Mouse (Mus musculus) hindbrain, embryonic 12.5 days (tissue): Measurements from ENCODE around the gene Cpne4. TPM values are rescaled to one million over a fixed set of nuclear protein-coding genes. Genes with fewer than 3 reads are reported as not detected.

ENCODE experiments used
- ATAC-seq: fragments of 200-750 bp; cut with Nextera tagmentation; 2 replicates; pipeline ENCODE4 v1.8.0; 2017; ENCODE audit warnings: moderate TSS enrichment; ENCODE audit not compliant: low FRiP score
- H3K27ac ChIP-seq: fragments of 300-500 bp; sonication (generic); 2 replicates; pipeline ENCODE4 v1.5.1; 2016; ENCODE audit warnings: mild to moderate bottlenecking
- H3K27me3 ChIP-seq: fragments of 300-500 bp; sonication (generic); 2 replicates; pipeline ENCODE4 v1.6.1; 2016; ENCODE audit warnings: mild to moderate bottlenecking
- H3K36me3 ChIP-seq: fragments of 300-500 bp; sonication (generic); 2 replicates; pipeline ENCODE4 v1.6.1; 2016; ENCODE audit warnings: mild to moderate bottlenecking
- H3K4me1 ChIP-seq: fragments of 300-500 bp; sonication (generic); 2 replicates; pipeline ENCODE4 v1.6.1; 2016
- H3K4me2 ChIP-seq: fragments of 300-500 bp; sonication (generic); replicated peaks from 2 replicates; pipeline ENCODE4 v1.6.1; 2016; ENCODE audit warnings: mild to moderate bottlenecking
- H3K4me3 ChIP-seq: fragments of 300-500 bp; sonication (generic); 2 replicates; pipeline ENCODE4 v1.5.1; 2016; ENCODE audit warnings: mild to moderate bottlenecking
- H3K9ac ChIP-seq: fragments of 300-500 bp; sonication (generic); 2 replicates; pipeline ENCODE4 v1.6.1; 2016; ENCODE audit warnings: mild to moderate bottlenecking, moderate library complexity
- H3K9me3 ChIP-seq: fragments of 300-500 bp; sonication (generic); replicated peaks from 2 replicates; pipeline ENCODE4 v1.6.1; 2016; ENCODE audit warnings: mild to moderate bottlenecking
- WGBS: fragments of 180-500 bp; shearing (Covaris S2); methylation state at CpG from one replicate; pipeline ENCODE4 v1.1.7; 2016; 5-methylcytosine and 5-hydroxymethylcytosine counted together
- polyA plus RNA-seq: library from polyadenylated mRNA; unstranded; fragments of >200 nt; fragmentation: Nextera tagmentation; extraction: Ambion mirVana; gene quantifications from 2 replicates; pipeline ENCODE4 v1.2.1, GENCODE M21; 2016

Cpne4 gene
- polyA plus RNA-seq, 1 experiment from 2014 or later: 2.3 TPM

DNA sequence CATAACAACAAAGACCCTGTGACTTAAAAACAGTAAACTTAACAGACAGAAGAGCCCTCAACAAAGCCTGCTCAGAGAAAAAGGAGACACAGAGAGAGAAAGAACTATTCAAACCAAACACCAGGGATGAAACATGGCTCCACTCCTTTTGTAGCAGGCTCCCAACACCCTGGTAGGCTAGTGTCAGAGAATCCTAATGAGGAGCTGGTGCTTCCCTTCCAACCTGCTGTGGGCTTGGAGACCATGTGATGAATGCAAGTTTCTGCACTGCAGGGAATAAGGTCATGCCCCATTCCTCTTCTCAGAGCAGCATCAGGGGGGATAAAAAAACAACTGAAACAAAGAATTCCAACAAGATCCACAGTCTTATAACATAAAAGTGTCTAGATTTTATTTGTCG, 290.8 kb downstream of the Cpne4 start:
- H3K4me2 ChIP-seq: no peak overlapping the region
- H3K4me3 ChIP-seq: no peak overlapping the region
- H3K4me1 ChIP-seq: 0 out of 2 replicates have a peak, but pooled peaks cover 2% of the 10 kb centered on the region
- no peaks in the 10 kb centered on the region for H3K36me3 ChIP-seq
- WGBS: 3% methylated on average over 1 of the region's 1 CpGs
- 0 out of 2 replicates have a peak, but pooled peaks have one; percentile 40 for ATAC-seq
- H3K27me3 ChIP-seq: no peaks in the 10 kb centered on the region
- no peak overlapping the region for H3K9ac ChIP-seq
- no peaks in the 10 kb centered on the region for H3K9me3 ChIP-seq
- no peak overlapping the region for H3K27ac ChIP-seq

DNA sequence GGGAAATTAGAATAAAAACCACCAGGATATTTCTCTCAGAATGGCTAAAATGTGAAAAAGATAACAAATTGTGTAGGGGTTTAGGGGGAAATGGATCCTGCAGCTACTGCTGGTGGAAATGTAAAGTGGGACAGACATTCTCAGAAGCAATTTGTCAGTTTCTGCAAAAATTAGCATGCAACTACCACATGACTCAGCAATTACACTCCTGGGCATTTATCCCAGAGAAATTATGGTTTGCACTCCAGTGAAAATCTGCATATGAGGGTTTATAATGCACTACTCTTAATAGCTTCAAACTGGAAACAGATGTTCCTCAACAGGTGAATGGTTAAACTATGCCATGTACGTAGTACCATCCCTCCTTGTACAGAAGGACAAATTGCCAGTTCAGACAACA, 294.2 kb downstream of the Cpne4 start:
- ATAC-seq: no peak
- Histone ChIP-seq H3K36me3 (no peaks in the 10 kb centered on the region), H3K9ac (no peak overlapping the region), H3K27me3 (no peaks in the 10 kb centered on the region), H3K4me1 (0 out of 2 replicates have a peak, but pooled peaks cover 2% of the 10 kb centered on the region), H3K9me3 (no peaks in the 10 kb centered on the region), H3K27ac (no peak overlapping the region), H3K4me3 (no peak overlapping the region), H3K4me2 (no peak overlapping the region)
- 86% methylated on average over 1 of the region's 1 CpGs for WGBS

DNA sequence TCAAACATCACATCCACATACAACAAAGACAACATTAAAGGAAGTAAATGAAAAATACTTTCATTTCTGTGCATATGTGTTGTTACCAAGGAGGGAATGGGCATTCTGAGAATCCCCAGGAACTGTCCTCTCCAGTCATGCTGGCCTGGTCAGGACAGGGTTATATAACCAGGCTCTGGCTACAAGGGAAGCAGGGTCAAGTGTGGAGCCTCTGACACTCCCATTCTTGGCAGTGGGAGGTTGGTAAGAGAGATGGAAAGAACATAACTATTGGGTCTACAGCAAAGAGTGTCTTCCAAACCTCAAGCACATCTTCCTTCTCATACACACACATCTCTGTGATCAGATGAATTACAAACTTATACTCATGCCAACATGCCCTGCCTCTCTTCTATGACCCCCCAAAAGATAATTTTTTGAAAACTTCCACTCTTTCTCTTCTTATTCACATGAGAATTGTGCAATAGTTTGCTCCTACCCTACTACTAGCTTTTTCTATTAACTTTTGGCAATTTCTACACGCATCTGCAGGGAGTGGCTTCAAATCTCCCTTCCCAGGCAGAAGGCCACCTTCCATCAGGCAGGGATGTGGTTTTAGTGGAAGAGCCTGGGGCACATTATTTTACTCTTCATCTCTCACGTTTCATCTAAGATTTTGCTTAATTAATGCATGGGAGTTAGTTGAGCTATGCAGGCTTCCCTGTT, 298.3 kb downstream of the Cpne4 start:
- 71% methylated on average over 2 of the region's 2 CpGs for WGBS
- no peak for ATAC-seq

DNA sequence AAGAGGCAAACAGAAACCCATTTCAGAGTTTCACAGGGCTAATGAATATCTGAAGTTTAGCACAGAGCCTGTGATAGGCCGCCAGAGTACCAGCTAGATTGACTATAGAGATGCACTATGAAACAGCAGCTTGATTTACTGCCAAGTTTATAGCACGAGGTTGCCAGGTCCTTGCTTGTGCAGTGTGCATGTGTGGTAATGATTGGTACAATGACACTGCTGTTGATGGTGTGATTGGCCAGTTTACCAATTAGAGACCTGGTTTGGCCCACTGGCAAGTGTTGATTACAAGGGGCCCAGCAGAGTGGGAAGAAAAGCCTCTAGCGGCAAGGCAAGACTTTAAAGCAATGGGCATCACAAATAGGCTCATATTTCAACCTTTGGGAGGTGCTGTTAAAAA, 306.6 kb downstream of the Cpne4 start:
- Histone ChIP-seq H3K4me1 (no peaks in the 10 kb centered on the region), H3K9ac (no peak overlapping the region), H3K9me3 (no peaks in the 10 kb centered on the region), H3K27me3 (no peaks in the 10 kb centered on the region), H3K27ac (no peak overlapping the region), H3K4me2 (no peak overlapping the region), H3K36me3 (no peaks in the 10 kb centered on the region), H3K4me3 (no peak overlapping the region)
- 78% methylated on average over 3 of the region's 3 CpGs for WGBS
- ATAC-seq: no peak

More for the DNA sequence above, 298.3 kb downstream of the Cpne4 start:
- H3K4me1 ChIP-seq: no peaks in the 10 kb centered on the region
- H3K9ac ChIP-seq: no peak overlapping the region
- no peak overlapping the region for H3K4me2 ChIP-seq
- H3K4me3 ChIP-seq: no peak overlapping the region
- H3K27ac ChIP-seq: no peak overlapping the region
- no peaks in the 10 kb centered on the region for H3K36me3 ChIP-seq
- no peaks in the 10 kb centered on the region for H3K27me3 ChIP-seq
- no peaks in the 10 kb centered on the region for H3K9me3 ChIP-seq

DNA sequence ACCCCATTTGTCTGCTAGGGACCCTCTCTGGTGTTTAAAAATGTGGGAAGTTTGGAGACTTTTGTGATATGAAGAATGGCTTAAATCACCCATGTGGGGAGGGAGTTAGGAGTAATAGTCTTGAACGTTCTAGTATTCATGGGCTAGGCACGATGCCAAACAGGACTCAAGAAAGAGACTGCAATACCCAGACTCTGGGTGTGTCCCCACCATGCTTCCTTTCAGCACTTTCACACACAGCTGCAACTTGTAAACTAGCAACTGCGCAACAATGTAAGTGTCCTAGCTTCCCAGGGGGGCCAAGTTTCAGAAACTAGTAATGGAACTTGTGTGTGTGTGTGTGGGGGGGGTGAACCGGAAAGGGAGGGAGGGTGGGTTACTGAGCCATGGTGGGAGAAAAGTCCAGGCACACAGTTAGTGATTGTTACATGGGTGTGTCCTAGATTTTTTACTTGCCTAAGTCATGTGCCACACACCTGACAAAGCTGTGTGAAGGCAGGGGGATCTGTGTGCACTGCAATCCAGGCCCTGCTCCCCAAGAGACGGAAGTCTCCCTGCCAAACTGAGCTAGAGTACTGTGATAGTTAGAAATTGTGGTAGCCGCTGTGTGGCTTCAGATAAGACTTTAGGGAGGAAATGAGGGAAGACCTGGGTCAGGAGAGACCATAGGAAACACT, 307.3 kb downstream of the Cpne4 start:
- Histone ChIP-seq H3K36me3 (no peaks in the 10 kb centered on the region), H3K9ac (no peak overlapping the region), H3K4me1 (no peaks in the 10 kb centered on the region), H3K4me3 (no peak overlapping the region), H3K4me2 (no peak overlapping the region), H3K27me3 (no peaks in the 10 kb centered on the region), H3K27ac (no peak overlapping the region), H3K9me3 (no peaks in the 10 kb centered on the region)
- no peak for ATAC-seq
- WGBS: 80% methylated on average over 6 of the region's 6 CpGs

DNA sequence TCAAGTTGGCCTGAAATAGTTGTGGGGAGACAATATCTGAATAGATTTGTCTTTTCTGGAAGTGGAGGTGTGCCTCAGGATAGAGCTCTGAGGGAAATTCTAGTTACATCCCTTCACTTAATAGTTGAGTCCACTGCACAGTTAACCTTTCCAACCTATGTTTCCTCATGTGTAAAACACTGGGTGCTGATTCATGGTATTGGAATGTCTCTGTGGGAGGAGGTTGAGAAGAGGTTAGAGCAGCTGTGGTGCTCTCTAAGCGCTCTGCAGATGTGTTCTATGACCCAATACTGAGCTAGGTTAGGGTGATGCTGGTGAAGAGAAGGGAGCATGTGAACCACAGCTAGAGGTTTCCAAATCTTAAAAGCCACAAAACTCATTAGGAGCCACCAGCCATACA, 318.7 kb downstream of the Cpne4 start:
- no peak overlapping the region for H3K9ac ChIP-seq
- H3K4me1 ChIP-seq: no peaks in the 10 kb centered on the region
- H3K4me3 ChIP-seq: no peak overlapping the region
- WGBS: 81% methylated on average over 1 of the region's 1 CpGs
- ATAC-seq: no peak
- no peaks in the 10 kb centered on the region for H3K27me3 ChIP-seq
- no peaks in the 10 kb centered on the region for H3K9me3 ChIP-seq
- H3K36me3 ChIP-seq: no peaks in the 10 kb centered on the region
- no peak overlapping the region for H3K4me2 ChIP-seq
- H3K27ac ChIP-seq: no peak overlapping the region

DNA sequence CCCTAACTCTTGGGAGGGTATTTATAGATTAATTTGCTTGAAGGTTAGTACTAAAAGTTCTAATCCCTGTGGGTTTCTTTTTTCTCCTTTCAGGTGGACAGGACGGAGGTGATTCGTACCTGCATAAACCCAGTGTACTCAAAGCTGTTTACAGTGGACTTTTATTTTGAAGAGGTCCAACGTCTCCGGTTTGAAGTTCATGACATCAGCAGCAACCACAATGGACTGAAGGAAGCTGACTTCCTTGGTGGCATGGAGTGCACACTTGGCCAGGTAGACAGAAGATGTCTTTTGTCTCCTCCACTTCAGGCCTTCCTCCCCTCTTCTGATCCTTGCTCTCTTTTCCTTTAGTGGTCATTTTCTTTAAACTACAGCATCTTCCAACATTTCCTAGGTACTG, 325.5 kb downstream of the Cpne4 start:
- Histone ChIP-seq H3K4me1 (no peaks in the 10 kb centered on the region), H3K9me3 (no peaks in the 10 kb centered on the region), H3K4me3 (no peak overlapping the region), H3K4me2 (no peak overlapping the region), H3K27ac (no peak overlapping the region), H3K27me3 (no peaks in the 10 kb centered on the region), H3K9ac (no peak overlapping the region), H3K36me3 (no peaks in the 10 kb centered on the region)
- ATAC-seq: no peak
- 95% methylated on average over 4 of the region's 4 CpGs for WGBS

DNA sequence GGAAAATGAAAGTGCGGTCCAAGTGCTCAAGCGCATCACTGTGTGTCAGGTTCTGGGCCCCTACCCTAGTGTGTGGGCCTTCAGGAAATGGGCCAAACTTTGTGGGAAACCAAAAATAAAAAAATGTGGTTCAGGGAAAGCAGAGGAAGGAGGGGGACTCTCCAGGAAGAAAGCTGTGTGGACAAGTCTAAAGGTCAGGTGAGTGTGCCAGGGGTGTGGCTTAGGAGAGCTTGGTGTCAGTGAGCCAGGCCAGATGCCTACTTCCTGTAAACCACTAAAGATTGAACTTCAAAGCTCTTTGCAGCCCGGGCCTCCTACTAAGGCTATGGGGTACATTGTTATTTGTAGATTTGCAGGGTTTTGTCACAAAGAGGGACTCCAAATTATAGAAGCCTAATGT, 327.1 kb downstream of the Cpne4 start:
- H3K27ac ChIP-seq: no peak overlapping the region
- no peaks in the 10 kb centered on the region for H3K36me3 ChIP-seq
- H3K4me3 ChIP-seq: no peak overlapping the region
- no peaks in the 10 kb centered on the region for H3K9me3 ChIP-seq
- H3K4me2 ChIP-seq: no peak overlapping the region
- no peaks in the 10 kb centered on the region for H3K27me3 ChIP-seq
- H3K4me1 ChIP-seq: no peaks in the 10 kb centered on the region
- no peak overlapping the region for H3K9ac ChIP-seq
- no peak for ATAC-seq
- 79% methylated on average over 3 of the region's 3 CpGs for WGBS

DNA sequence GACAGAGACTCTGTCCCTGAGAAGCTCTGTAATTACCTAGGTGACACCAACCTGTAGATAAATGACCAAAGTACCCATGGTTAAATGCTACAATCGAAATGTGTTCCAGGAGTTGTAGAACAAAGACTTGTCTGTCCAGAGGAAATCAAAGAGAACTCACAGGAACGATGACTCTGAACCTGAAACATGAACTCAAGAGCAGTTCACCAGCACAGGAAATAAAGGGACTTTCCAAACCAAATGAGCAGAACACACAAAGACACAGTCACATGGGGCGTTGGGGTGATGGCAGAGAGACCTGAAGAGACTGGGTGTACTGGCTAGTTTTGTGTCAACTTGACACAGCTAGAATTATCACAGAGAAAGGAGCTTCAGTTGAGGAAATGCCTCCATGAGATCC, 329.9 kb downstream of the Cpne4 start:
- H3K36me3 ChIP-seq: no peaks in the 10 kb centered on the region
- no peaks in the 10 kb centered on the region for H3K27me3 ChIP-seq
- no peaks in the 10 kb centered on the region for H3K9me3 ChIP-seq
- no peak overlapping the region for H3K4me3 ChIP-seq
- no peak overlapping the region for H3K27ac ChIP-seq
- H3K9ac ChIP-seq: no peak overlapping the region
- no peak for ATAC-seq
- no peak overlapping the region for H3K4me2 ChIP-seq
- H3K4me1 ChIP-seq: no peaks in the 10 kb centered on the region
- 70% methylated on average over 3 of the region's 3 CpGs for WGBS

DNA sequence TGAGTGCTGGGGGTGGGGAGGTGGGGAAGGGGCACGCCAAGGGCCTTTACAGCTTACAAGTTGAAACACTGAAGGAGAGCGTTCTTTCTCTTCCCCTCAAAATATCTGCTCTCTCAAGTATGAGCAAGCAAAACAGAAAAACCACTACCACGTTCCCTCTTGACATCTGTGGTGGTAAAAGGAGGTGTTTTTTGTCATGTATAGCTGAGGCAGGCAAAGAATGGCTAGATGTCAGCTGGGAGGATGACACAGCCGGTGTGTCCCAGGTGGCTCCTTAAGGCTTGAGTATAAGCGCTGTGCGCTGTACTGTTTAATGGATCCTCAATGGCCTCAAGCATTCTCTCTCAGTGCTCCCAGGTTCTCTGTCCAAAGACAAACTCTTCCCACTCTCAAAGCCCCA, 331.5 kb downstream of the Cpne4 start:
- 85% methylated on average over 6 of the region's 6 CpGs for WGBS
- H3K9ac ChIP-seq: no peak overlapping the region
- H3K4me2 ChIP-seq: no peak overlapping the region
- no peaks in the 10 kb centered on the region for H3K36me3 ChIP-seq
- ATAC-seq: no peak
- no peaks in the 10 kb centered on the region for H3K27me3 ChIP-seq
- H3K4me3 ChIP-seq: no peak overlapping the region
- no peak overlapping the region for H3K27ac ChIP-seq
- H3K9me3 ChIP-seq: no peaks in the 10 kb centered on the region
- H3K4me1 ChIP-seq: no peaks in the 10 kb centered on the region

DNA sequence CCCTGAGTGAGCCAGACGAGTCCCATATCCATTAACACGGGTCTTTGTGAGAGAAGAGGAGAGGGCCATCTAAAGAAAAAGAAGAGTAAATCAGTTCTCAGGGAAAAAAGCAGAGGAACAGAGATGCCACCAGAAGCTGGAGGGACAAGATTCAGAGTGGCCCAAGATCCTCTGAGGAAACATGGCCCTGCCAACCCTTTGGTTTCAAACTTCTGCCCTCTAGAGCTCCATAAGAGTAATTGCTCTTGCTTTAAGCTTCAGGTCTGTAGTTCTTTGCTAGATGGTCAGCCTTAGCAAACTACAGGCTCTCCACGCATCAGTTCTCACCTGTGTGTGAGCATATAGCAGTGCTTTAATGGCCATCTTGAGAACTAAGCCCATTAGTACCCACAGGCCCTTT, 343.4 kb downstream of the Cpne4 start:
- H3K4me2 ChIP-seq: no peak overlapping the region
- H3K27ac ChIP-seq: no peak overlapping the region
- no peak overlapping the region for H3K4me3 ChIP-seq
- no peaks in the 10 kb centered on the region for H3K27me3 ChIP-seq
- no peaks in the 10 kb centered on the region for H3K9me3 ChIP-seq
- no peaks in the 10 kb centered on the region for H3K36me3 ChIP-seq
- H3K9ac ChIP-seq: no peak overlapping the region
- ATAC-seq: no peak
- H3K4me1 ChIP-seq: no peaks in the 10 kb centered on the region
- WGBS: 76% methylated on average over 3 of the region's 3 CpGs

DNA sequence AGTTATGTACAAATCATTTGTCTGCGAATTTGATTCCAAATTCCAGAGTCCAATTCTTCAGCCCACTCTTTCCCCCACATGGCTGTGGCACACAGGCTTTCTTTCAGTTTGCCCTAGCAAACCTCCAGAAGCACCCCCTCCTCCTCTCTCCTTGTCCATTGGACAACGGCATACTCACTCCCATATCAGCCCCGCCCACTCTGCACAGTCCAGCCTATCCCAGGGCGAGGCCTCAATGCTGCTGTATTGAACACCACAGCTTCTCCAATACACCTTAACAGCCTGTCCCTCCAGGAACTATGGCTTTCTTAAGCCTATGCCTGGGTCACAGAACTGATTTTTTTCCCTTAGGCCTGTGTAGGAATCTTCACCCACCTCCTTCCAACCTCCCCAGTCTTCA, 348.3 kb downstream of the Cpne4 start:
- no peak for ATAC-seq
- no peaks in the 10 kb centered on the region for H3K9me3 ChIP-seq
- no peak overlapping the region for H3K27ac ChIP-seq
- no peak overlapping the region for H3K4me3 ChIP-seq
- H3K9ac ChIP-seq: no peak overlapping the region
- no peaks in the 10 kb centered on the region for H3K27me3 ChIP-seq
- WGBS: 79% methylated on average over 4 of the region's 4 CpGs
- 0 out of 2 replicates have a peak, but pooled peaks cover 2% of the 10 kb centered on the region for H3K4me1 ChIP-seq
- no peaks in the 10 kb centered on the region for H3K36me3 ChIP-seq
- no peak overlapping the region for H3K4me2 ChIP-seq

DNA sequence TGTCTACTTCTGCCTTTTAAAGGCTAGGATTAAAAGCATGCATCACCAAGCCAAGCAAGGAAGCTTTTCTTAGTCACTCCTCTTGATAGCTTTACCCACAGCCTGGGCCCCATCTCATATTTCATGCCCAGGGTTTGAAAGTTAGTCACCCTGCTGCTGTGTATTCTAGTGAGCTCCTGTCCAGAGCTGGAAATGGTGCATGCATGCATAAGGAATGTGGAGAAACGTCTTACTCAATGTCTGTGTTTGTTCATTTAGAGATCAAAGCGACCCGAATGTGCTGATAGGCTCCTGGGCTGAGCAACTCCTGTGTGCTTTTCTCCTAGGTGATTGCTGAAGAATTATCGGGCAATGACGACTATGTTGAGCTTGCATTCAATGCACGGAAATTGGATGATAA, 354.0 kb downstream of the Cpne4 start:
- peaks cover 5% of the 10 kb centered on the region; the same call in 1 of the 2 replicates for H3K4me1 ChIP-seq
- 41% methylated on average over 6 of the region's 6 CpGs for WGBS
- no peak overlapping the region for H3K9ac ChIP-seq
- H3K4me3 ChIP-seq: no peak overlapping the region
- no peaks in the 10 kb centered on the region for H3K9me3 ChIP-seq
- H3K27ac ChIP-seq: no peak overlapping the region
- no peak overlapping the region for H3K4me2 ChIP-seq
- no peak for ATAC-seq
- no peaks in the 10 kb centered on the region for H3K27me3 ChIP-seq
- no peaks in the 10 kb centered on the region for H3K36me3 ChIP-seq
